Mouse (Mus musculus): ENCODE results near the gene Gramd2.

Gramd2 gene

GRCm38 (mm10) chr9:59691635-59692094 lies 11.7 kb downstream of the Gramd2 start:
- no peak for TF ChIP-seq GATA4 (IDR thresholded peaks at IDR 0.05; ENCODE audit: insufficient replicate concordance, low read length)

GRCm38 (mm10) chr9:59692145-59692544 lies 12.2 kb downstream of the Gramd2 start:
- no peak for TF ChIP-seq GATA4 (IDR thresholded peaks at IDR 0.05; ENCODE audit: insufficient replicate concordance, low read length)

GRCm38 (mm10) chr9:59694571-59695450 lies 14.9 kb downstream of the Gramd2 start:
- TF ChIP-seq GATA4 (IDR thresholded peaks at IDR 0.05; ENCODE audit: insufficient replicate concordance, low read length) = no peak

GRCm38 (mm10) chr9:59695451-59695813 lies 15.5 kb downstream of the Gramd2 start:
- no peak for TF ChIP-seq GATA4 (IDR thresholded peaks at IDR 0.05; ENCODE audit: insufficient replicate concordance, low read length)

GRCm38 (mm10) chr9:59696381-59696780 lies 16.4 kb downstream of the Gramd2 start:
- no peak for TF ChIP-seq GATA4 (IDR thresholded peaks at IDR 0.05; ENCODE audit: insufficient replicate concordance, low read length)

- TF ChIP-seq GATA4 (IDR thresholded peaks at IDR 0.05; ENCODE audit: insufficient replicate concordance, low read length) = no peak
These were observed 21.1 kb downstream of the Gramd2 start for GRCm38 (mm10) chr9:59701094-59701493.

GRCm38 (mm10) chr9:59703099-59703498 lies 23.2 kb downstream of the Gramd2 start:
- no peak for TF ChIP-seq GATA4 (IDR thresholded peaks at IDR 0.05; ENCODE audit: insufficient replicate concordance, low read length)

GRCm38 (mm10) chr9:59706850-59707825 lies 27.2 kb downstream of the Gramd2 start:
- no peak for TF ChIP-seq GATA4 (IDR thresholded peaks at IDR 0.05; ENCODE audit: insufficient replicate concordance, low read length)

- no peak for TF ChIP-seq GATA4 (IDR thresholded peaks at IDR 0.05; ENCODE audit: insufficient replicate concordance, low read length)
These were observed 29.3 kb downstream of the Gramd2 start for GRCm38 (mm10) chr9:59709225-59709624.

- no peak for TF ChIP-seq GATA4 (IDR thresholded peaks at IDR 0.05; ENCODE audit: insufficient replicate concordance, low read length)
These were observed 36.4 kb downstream of the Gramd2 start for GRCm38 (mm10) chr9:59716275-59716898.

GRCm38 (mm10) chr9:59718237-59718636 lies 38.3 kb downstream of the Gramd2 start:
- TF ChIP-seq GATA4 (IDR thresholded peaks at IDR 0.05; ENCODE audit: insufficient replicate concordance, low read length) = no peak

GRCm38 (mm10) chr9:59721144-59721543 lies 41.2 kb downstream of the Gramd2 start:
- no peak for TF ChIP-seq GATA4 (IDR thresholded peaks at IDR 0.05; ENCODE audit: insufficient replicate concordance, low read length)

- no peak for TF ChIP-seq GATA4 (IDR thresholded peaks at IDR 0.05; ENCODE audit: insufficient replicate concordance, low read length)
These were observed 43.2 kb downstream of the Gramd2 start for GRCm38 (mm10) chr9:59723096-59723657.

- no peak for TF ChIP-seq GATA4 (IDR thresholded peaks at IDR 0.05; ENCODE audit: insufficient replicate concordance, low read length)
These were observed 44.0 kb downstream of the Gramd2 start for GRCm38 (mm10) chr9:59723791-59724442.

Data from liver, adult (tissue).